Mouse (Mus musculus) brain, embryonic 14.5 days (tissue): Measurements from ENCODE around the gene Bbip1.

ENCODE experiments used
- CTCF ChIP-seq: fragments of 200-500 bp; IDR thresholded peaks from 2 replicates; pipeline ENCODE4 v1.5.1; 2012; ENCODE audit warnings: inconsistent platforms, mild to moderate bottlenecking, moderate library complexity, borderline replicate concordance; ENCODE audit not compliant: insufficient read depth, insufficient read length; ENCODE audit errors: extremely low read depth
- POLR2A ChIP-seq: fragments of 200-500 bp; IDR thresholded peaks from 2 replicates; pipeline ENCODE4 v1.6.1; 2012; ENCODE audit warnings: mild to moderate bottlenecking, inconsistent platforms, borderline replicate concordance; ENCODE audit not compliant: poor library complexity, insufficient read depth, insufficient read length, severe bottlenecking; ENCODE audit errors: extremely low read depth

DNA sequence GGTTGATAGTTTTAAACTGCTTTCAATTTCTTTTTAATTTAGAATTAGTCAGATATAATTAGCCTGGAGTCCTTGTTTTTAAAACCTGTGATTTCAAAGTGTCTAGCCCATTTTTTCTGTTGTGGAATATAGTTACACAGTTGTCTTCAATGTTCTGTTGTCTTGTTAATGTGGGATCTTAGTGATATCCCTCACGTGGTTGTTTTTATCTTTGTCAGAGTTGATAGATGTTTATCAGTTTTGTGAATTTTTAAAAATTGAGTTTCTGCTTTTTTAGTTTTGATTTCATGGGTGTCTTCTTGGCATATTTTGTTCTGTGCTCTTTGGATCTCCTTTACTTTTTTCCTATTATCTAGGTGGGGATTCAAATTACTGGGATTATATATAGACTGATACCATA lies 29.2 kb upstream of the Bbip1 start:
- TF ChIP-seq POLR2A = no peak
- no peak for TF ChIP-seq CTCF
